Mouse (Mus musculus): ENCODE measurements around the gene Timm22. TPM values are rescaled to one million over a fixed set of nuclear protein-coding genes. Genes with fewer than 3 reads are reported as not detected.

Gene Timm22
- polyA plus RNA-seq, 1 experiment from 2014 or later = 106 TPM

- no peak for ATAC-seq (ENCODE audit: insufficient number of reproducible peaks, low FRiP score, low TSS enrichment, low read depth)
- H3K4me1 ChIP-seq = peaks cover 7% of the 10 kb centered on the region; the same call in 1 of the 2 replicates
- H3K27ac ChIP-seq (replicated peaks) = no peak overlapping the region
- H3K9ac ChIP-seq = no peak overlapping the region
- H3K4me3 ChIP-seq (replicated peaks) = no peak overlapping the region
- no peaks in the 10 kb centered on the region for H3K9me3 ChIP-seq (replicated peaks)
- no peak overlapping the region for H3K4me2 ChIP-seq (replicated peaks)
- H3K36me3 ChIP-seq = peaks cover 61% of the 10 kb centered on the region
- 77% methylated on average over 4 of the region's 4 CpGs for WGBS
- no peaks in the 10 kb centered on the region for H3K27me3 ChIP-seq
These were observed 6.5 kb downstream of the Timm22 start for GRCm38 (mm10) chr11:76413202-76413601.

- Histone ChIP-seq H3K4me3 (replicated peaks) (no peak overlapping the region), H3K4me2 (replicated peaks) (no peak overlapping the region), H3K9me3 (replicated peaks) (no peaks in the 10 kb centered on the region), H3K27ac (replicated peaks) (no peak overlapping the region), H3K36me3 (peaks cover 74% of the 10 kb centered on the region), H3K9ac (no peak overlapping the region), H3K27me3 (no peaks in the 10 kb centered on the region), H3K4me1 (peaks cover 7% of the 10 kb centered on the region; the same call in 1 of the 2 replicates)
- ATAC-seq (ENCODE audit: insufficient number of reproducible peaks, low FRiP score, low TSS enrichment, low read depth) = no peak
- 88% methylated on average over 4 of the region's 4 CpGs for WGBS
These were observed 8.2 kb downstream of the Timm22 start for GRCm38 (mm10) chr11:76415001-76415400.

- Histone ChIP-seq H3K27me3 (no peaks in the 10 kb centered on the region), H3K9ac (no peak overlapping the region), H3K27ac (replicated peaks) (no peak overlapping the region), H3K4me3 (replicated peaks) (no peak overlapping the region), H3K4me1 (peaks cover 7% of the 10 kb centered on the region; the same call in 1 of the 2 replicates), H3K36me3 (peaks cover 75% of the 10 kb centered on the region), H3K4me2 (replicated peaks) (no peak overlapping the region), H3K9me3 (replicated peaks) (no peaks in the 10 kb centered on the region)
- 34% methylated on average over 2 of the region's 2 CpGs for WGBS
- 0 out of 2 replicates have a peak, but pooled peaks have one; percentile 19 for ATAC-seq (ENCODE audit: insufficient number of reproducible peaks, low FRiP score, low TSS enrichment, low read depth)
These were observed 9.2 kb downstream of the Timm22 start for GRCm38 (mm10) chr11:76415985-76416384.

- no peak overlapping the region for H3K9ac ChIP-seq
- 0 out of 2 replicates have a peak overlapping the region, but pooled peaks have one; percentile 12 for H3K27ac ChIP-seq (replicated peaks)
These were observed 11.7 kb downstream of the Timm22 start for GRCm38 (mm10) chr11:76418423-76418822.

GRCm38 (mm10) chr11:76419179-76419578 lies 12.4 kb downstream of the Timm22 start:
- no peak for ATAC-seq (ENCODE audit: insufficient number of reproducible peaks, low FRiP score, low TSS enrichment, low read depth)
- H3K4me1 ChIP-seq = peaks cover 7% of the 10 kb centered on the region; the same call in 1 of the 2 replicates
- no peaks in the 10 kb centered on the region for H3K9me3 ChIP-seq (replicated peaks)
- 56% methylated on average over 4 of the region's 4 CpGs for WGBS
- H3K27me3 ChIP-seq = no peaks in the 10 kb centered on the region
- H3K27ac ChIP-seq (replicated peaks) = no peak overlapping the region
- peaks cover 90% of the 10 kb centered on the region for H3K36me3 ChIP-seq
- H3K4me2 ChIP-seq (replicated peaks) = no peak overlapping the region
- H3K4me3 ChIP-seq (replicated peaks) = no peak overlapping the region
- no peak overlapping the region for H3K9ac ChIP-seq

More at GRCm38 (mm10) chr11:76418423-76418822, 11.7 kb downstream of the Timm22 start:
- Histone ChIP-seq H3K9me3 (replicated peaks) (no peaks in the 10 kb centered on the region), H3K36me3 (peaks cover 86% of the 10 kb centered on the region), H3K4me2 (replicated peaks) (no peak overlapping the region), H3K4me3 (replicated peaks) (no peak overlapping the region), H3K27me3 (no peaks in the 10 kb centered on the region), H3K4me1 (peaks cover 7% of the 10 kb centered on the region; the same call in 1 of the 2 replicates)
- WGBS = 74% methylated on average over 8 of the region's 8 CpGs
- ATAC-seq (ENCODE audit: insufficient number of reproducible peaks, low FRiP score, low TSS enrichment, low read depth) = no peak

GRCm38 (mm10) chr11:76420896-76421295 lies 14.1 kb downstream of the Timm22 start:
- H3K27ac ChIP-seq (replicated peaks) = peak overlapping the region; percentile 35; the same call in 1 of the 2 replicates
- 64% methylated on average over 4 of the region's 4 CpGs for WGBS
- no peaks in the 10 kb centered on the region for H3K27me3 ChIP-seq
- no peaks in the 10 kb centered on the region for H3K9me3 ChIP-seq (replicated peaks)
- H3K36me3 ChIP-seq = peaks cover 84% of the 10 kb centered on the region
- H3K4me3 ChIP-seq (replicated peaks) = no peak overlapping the region
- no peak overlapping the region for H3K4me2 ChIP-seq (replicated peaks)
- peaks cover 7% of the 10 kb centered on the region; the same call in 1 of the 2 replicates for H3K4me1 ChIP-seq
- no peak overlapping the region for H3K9ac ChIP-seq
- no peak for ATAC-seq (ENCODE audit: insufficient number of reproducible peaks, low FRiP score, low TSS enrichment, low read depth)

- no peaks in the 10 kb centered on the region for H3K27me3 ChIP-seq
- H3K4me2 ChIP-seq (replicated peaks) = no peak overlapping the region
- no peak overlapping the region for H3K9ac ChIP-seq
- H3K27ac ChIP-seq (replicated peaks) = no peak overlapping the region
- H3K4me1 ChIP-seq = peaks cover 31% of the 10 kb centered on the region
- H3K36me3 ChIP-seq = peaks cover 43% of the 10 kb centered on the region
- no peaks in the 10 kb centered on the region for H3K9me3 ChIP-seq (replicated peaks)
- ATAC-seq (ENCODE audit: insufficient number of reproducible peaks, low FRiP score, low TSS enrichment, low read depth) = no peak
- WGBS = 73% methylated on average over 6 of the region's 6 CpGs
- no peak overlapping the region for H3K4me3 ChIP-seq (replicated peaks)
These were observed 19.0 kb downstream of the Timm22 start for GRCm38 (mm10) chr11:76425749-76426148.

- Histone ChIP-seq H3K9me3 (replicated peaks) (no peaks in the 10 kb centered on the region), H3K4me2 (replicated peaks) (no peak overlapping the region), H3K27ac (replicated peaks) (no peak overlapping the region), H3K27me3 (no peaks in the 10 kb centered on the region), H3K9ac (no peak overlapping the region), H3K4me1 (peaks cover 47% of the 10 kb centered on the region), H3K36me3 (peaks cover 30% of the 10 kb centered on the region), H3K4me3 (replicated peaks) (no peak overlapping the region)
- 66% methylated on average over 3 of the region's 3 CpGs for WGBS
- no peak for ATAC-seq (ENCODE audit: insufficient number of reproducible peaks, low FRiP score, low TSS enrichment, low read depth)
These were observed 21.0 kb downstream of the Timm22 start for GRCm38 (mm10) chr11:76427781-76428180.

- no peak for ATAC-seq (ENCODE audit: insufficient number of reproducible peaks, low FRiP score, low TSS enrichment, low read depth)
- H3K27ac ChIP-seq (replicated peaks) = peak overlapping the region; percentile 92
These were observed 22.3 kb downstream of the Timm22 start for GRCm38 (mm10) chr11:76429046-76429445.

GRCm38 (mm10) chr11:76429556-76429955 lies 22.8 kb downstream of the Timm22 start:
- Histone ChIP-seq H3K9me3 (replicated peaks) (no peaks in the 10 kb centered on the region), H3K27ac (replicated peaks) (peak overlapping the region; percentile 92), H3K27me3 (no peaks in the 10 kb centered on the region), H3K9ac (no peak overlapping the region), H3K36me3 (peaks cover 14% of the 10 kb centered on the region), H3K4me3 (replicated peaks) (no peak overlapping the region), H3K4me2 (replicated peaks) (no peak overlapping the region; the same call in 1 of the 2 replicates), H3K4me1 (peaks cover 56% of the 10 kb centered on the region)
- 0 out of 2 replicates have a peak, but pooled peaks have one; percentile 32 for ATAC-seq (ENCODE audit: insufficient number of reproducible peaks, low FRiP score, low TSS enrichment, low read depth)
- 33% methylated on average over 7 of the region's 7 CpGs for WGBS

More at GRCm38 (mm10) chr11:76429046-76429445, 22.3 kb downstream of the Timm22 start:
- Histone ChIP-seq H3K4me1 (peaks cover 51% of the 10 kb centered on the region), H3K4me2 (replicated peaks) (no peak overlapping the region), H3K36me3 (peaks cover 17% of the 10 kb centered on the region), H3K9ac (no peak overlapping the region), H3K4me3 (replicated peaks) (no peak overlapping the region), H3K9me3 (replicated peaks) (no peaks in the 10 kb centered on the region), H3K27me3 (no peaks in the 10 kb centered on the region)
- WGBS = 49% methylated on average over 4 of the region's 4 CpGs

- Histone ChIP-seq H3K27ac (replicated peaks) (peak overlapping the region; percentile 92), H3K36me3 (peaks cover 8% of the 10 kb centered on the region; the same call in 1 of the 2 replicates), H3K4me3 (replicated peaks) (no peak overlapping the region), H3K9ac (no peak overlapping the region), H3K9me3 (replicated peaks) (no peaks in the 10 kb centered on the region), H3K4me2 (replicated peaks) (no peak overlapping the region; the same call in 1 of the 2 replicates), H3K4me1 (peaks cover 61% of the 10 kb centered on the region), H3K27me3 (no peaks in the 10 kb centered on the region)
- peak; percentile 82 for ATAC-seq (ENCODE audit: insufficient number of reproducible peaks, low FRiP score, low TSS enrichment, low read depth)
- 24% methylated on average over 6 of the region's 6 CpGs for WGBS
These were observed 23.3 kb downstream of the Timm22 start for GRCm38 (mm10) chr11:76429966-76430631.

Measured in embryonic facial prominence, embryonic 15.5 days (tissue).